Mouse (Mus musculus) effector memory CD4-positive, alpha-beta T cell, adult 7 months (primary cell): ENCODE results near the gene Apex1. TPM values are rescaled to one million over a fixed set of nuclear protein-coding genes. Genes with fewer than 3 reads are reported as not detected.

ENCODE experiments used
- polyA plus RNA-seq: library from polyadenylated mRNA; unstranded; fragments of 100-300 nt; shearing (Covaris generic); gene quantifications from one replicate; pipeline ENCODE4 v1.2.1, GENCODE M21; 2017

Apex1 gene
- polyA plus RNA-seq = 33.1 TPM

DNA sequence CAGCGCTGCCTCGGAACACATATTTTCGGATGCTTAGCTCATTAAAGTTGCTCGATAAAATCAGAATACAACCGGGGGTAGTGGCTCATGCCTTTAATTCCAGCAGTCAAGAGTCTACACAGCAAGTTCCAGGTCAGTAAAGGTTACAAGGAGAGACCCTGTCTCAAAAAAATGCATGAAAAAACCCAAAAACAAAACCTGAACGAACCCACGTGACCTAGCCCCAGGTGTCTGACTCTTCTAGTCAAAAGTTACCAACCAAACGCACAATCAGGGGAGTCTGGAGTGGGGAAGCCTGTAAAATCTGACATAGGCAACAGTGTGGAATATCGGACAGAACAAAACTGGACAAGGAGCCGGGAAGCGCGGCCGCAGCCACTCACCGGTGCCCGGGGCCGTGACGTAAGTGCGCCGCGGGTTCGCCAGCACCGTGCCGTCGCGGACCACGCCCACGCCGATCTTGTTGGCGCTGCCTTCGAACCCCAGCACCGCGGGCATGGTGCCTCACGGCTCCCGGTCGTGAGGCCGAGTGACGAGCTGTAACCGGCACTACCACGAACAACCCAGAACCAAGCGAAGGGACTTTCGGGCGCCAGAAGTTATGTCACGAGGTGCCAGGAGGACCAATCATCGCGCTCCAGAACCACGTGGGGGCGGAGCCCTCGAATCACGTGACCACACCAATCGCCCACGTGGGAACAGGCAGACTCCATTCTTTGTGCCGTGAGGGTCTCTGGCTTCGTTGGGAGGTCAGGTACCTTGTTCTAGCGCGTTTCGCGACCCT, at the start of gene Apex1, which contains the start of gene Osgep:
TSS of gene Apex1 (plus strand) at position 688 of the 784 bp plus-strand sequence.
TSS of gene Osgep (minus strand) at position 613 of the 784 bp plus-strand sequence.

DNA sequence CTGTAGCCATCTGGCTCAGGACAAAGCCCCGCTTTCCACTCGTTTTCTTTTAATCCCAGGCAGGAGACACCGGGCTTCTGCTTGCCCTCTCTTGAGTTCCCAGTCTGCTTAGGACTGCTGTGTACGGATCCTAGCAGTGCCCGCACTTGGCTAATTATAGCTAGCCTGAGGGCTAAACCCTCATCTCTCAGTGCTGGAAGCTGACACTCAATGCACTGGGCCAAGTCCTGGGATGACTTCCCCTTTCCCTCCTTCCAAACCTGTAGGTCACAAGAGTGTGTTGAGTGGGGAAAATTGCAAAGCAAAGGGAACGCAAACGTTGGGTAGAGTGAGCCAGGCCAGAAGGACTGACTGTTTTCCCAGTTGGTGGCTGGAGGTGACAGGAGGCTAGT, 27.4 kb upstream of the Apex1 start, which contains the start of gene Klhl33:
TSS of gene Klhl33 (minus strand) at position 134 of the 392 bp plus-strand sequence.

GRCm38 (mm10) chr14:50930754-50931492, 6.2 kb downstream of the Apex1 start, which contains the start of the genes Pip4p1 and Pnp:
Gene Pip4p1 (minus strand): TSS chr14:50930856.
Gene Pnp (plus strand): TSS chr14:50931082.

DNA sequence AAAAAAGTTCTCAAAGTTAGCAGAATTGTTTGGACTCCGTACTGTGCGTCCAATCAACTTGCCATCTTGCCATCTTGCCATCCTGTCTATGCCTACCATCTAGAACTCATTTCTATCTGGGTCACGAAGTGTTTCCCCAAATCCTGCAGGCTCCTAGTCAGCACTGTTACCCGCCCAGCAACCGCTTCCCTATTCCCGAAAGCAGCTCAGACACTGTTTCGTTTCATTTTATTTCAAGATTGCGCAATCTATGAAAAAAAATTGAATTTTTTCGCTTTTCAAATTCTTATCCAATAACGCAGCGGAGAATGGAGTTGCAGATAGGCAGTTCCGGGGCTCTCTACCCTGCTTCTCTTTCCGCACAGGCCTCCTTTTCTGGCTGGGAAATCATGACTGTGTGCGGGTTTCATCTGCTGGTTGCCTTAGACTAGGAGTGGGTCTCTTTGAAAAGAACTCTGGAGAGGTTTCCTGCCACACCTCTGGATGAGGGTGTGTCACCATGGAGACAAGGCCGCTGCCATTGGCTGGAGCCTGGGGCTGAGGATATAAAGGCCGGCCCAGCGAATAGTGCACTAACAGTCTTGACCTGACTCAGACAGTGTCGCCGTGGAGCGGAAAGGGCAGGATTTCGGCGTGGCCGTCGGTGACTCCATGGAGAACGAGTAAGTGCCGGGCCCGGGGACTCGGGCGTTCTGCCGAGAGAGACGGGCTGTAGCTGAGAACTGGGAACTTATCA, 19.3 kb downstream of the Apex1 start, which contains the start of gene Gm49342:
TSS of gene Gm49342 (plus strand) at position 586 of the 736 bp plus-strand sequence.

GRCm38 (mm10) chr14:50955942-50956508, 31.3 kb downstream of the Apex1 start, which contains the start of gene Pnp2:
Gene Pnp2 (plus strand): TSS chr14:50955992.

Other genes starting within 250 kb of the Apex1 start
- gene Olfr747, start 231.8 kb upstream of the Apex1 start, polyA plus RNA-seq = not detected
- gene Olfr748, start 217.6 kb upstream of the Apex1 start, polyA plus RNA-seq = not detected
- gene Olfr749, start 179.9 kb upstream of the Apex1 start, polyA plus RNA-seq = not detected
- gene Ttc5, start 139.4 kb upstream of the Apex1 start, polyA plus RNA-seq = 65.3 TPM
- not detected for gene Ccnb1ip1, start 117.2 kb upstream of the Apex1 start, polyA plus RNA-seq
- 62.2 TPM for gene Parp2, start 117.1 kb upstream of the Apex1 start, polyA plus RNA-seq
- 14.5 TPM for gene Tep1, start 54.4 kb upstream of the Apex1 start, polyA plus RNA-seq
- 0.41 TPM for gene Klhl33, start 27.5 kb upstream of the Apex1 start, polyA plus RNA-seq
- 83.6 TPM for gene Osgep, start 75 bp upstream of the Apex1 start, polyA plus RNA-seq
- gene Pip4p1, start 5.9 kb downstream of the Apex1 start, polyA plus RNA-seq = 138 TPM
- 40.7 TPM for gene Pnp, start 6.1 kb downstream of the Apex1 start, polyA plus RNA-seq
- not detected for gene Gm49342, start 19.5 kb downstream of the Apex1 start, polyA plus RNA-seq
- gene Pnp2, start 31.0 kb downstream of the Apex1 start, polyA plus RNA-seq = not detected
- not detected for gene Rnase10, start 82.8 kb downstream of the Apex1 start, polyA plus RNA-seq
- 0.32 TPM for gene Rnase9, start 116.9 kb downstream of the Apex1 start, polyA plus RNA-seq
- not detected for gene Rnase11, start 125.2 kb downstream of the Apex1 start, polyA plus RNA-seq
- gene Rnase12, start 132.7 kb downstream of the Apex1 start, polyA plus RNA-seq = not detected
- gene Olfr750, start 149.5 kb downstream of the Apex1 start, polyA plus RNA-seq = not detected
- 8.5 TPM for gene Rnase4, start 166.1 kb downstream of the Apex1 start, polyA plus RNA-seq
- 3.5 TPM for gene Ang, start 166.2 kb downstream of the Apex1 start, polyA plus RNA-seq
- not detected for gene Eddm3b, start 189.5 kb downstream of the Apex1 start, polyA plus RNA-seq
- not detected for gene Rnase6, start 198.9 kb downstream of the Apex1 start, polyA plus RNA-seq
- gene Rnase1, start 221.8 kb downstream of the Apex1 start, polyA plus RNA-seq = not detected
- gene Rnase2b, start 237.3 kb downstream of the Apex1 start, polyA plus RNA-seq = not detected